Mouse (Mus musculus) myocyte (in vitro differentiated cells): ENCODE measurements at regions not wholly inside any gene's neighbourhood (a gene's known extent, or its start where the extent isn't known, plus 50 kb on each side); places are given as distances from the start of the nearest gene placed in this dataset.

Source experiments
- H3K27me3 ChIP-seq: one replicate; pipeline ENCODE4 v1.6.1; 2011; ENCODE audit not compliant: control insufficient read depth, insufficient read depth, insufficient read length
- H3K36me3 ChIP-seq: one replicate; pipeline ENCODE4 v1.6.1; 2011; ENCODE audit not compliant: control insufficient read depth, insufficient read depth
- H3K4me2 ChIP-seq: one replicate; pipeline ENCODE4 v1.6.1; 2011; ENCODE audit warnings: low read depth, control low read depth
- H3K4me3 ChIP-seq: one replicate; pipeline ENCODE4 v1.5.1; 2011; ENCODE audit warnings: mild to moderate bottlenecking, control low read depth, moderate library complexity
- H3K79me2 ChIP-seq: one replicate; pipeline ENCODE4 v1.6.1; 2011; ENCODE audit not compliant: control insufficient read depth, insufficient read depth
- H3ac ChIP-seq: one replicate; pipeline ENCODE4 v1.6.1; 2011; ENCODE audit not compliant: control insufficient read depth, insufficient read length
- CEBPB ChIP-seq: IDR thresholded peaks from 2 replicates; pipeline ENCODE4 v1.6.1; 2011; ENCODE audit warnings: mild to moderate bottlenecking, moderate library complexity; ENCODE audit not compliant: poor library complexity, insufficient read depth, severe bottlenecking
- E2F4 ChIP-seq: IDR thresholded peaks from one replicate; pipeline ENCODE4 v1.6.1; 2011; ENCODE audit warnings: mild to moderate bottlenecking, control low read depth, moderate library complexity; ENCODE audit not compliant: insufficient read depth
- MAX ChIP-seq: IDR thresholded peaks from one replicate; pipeline ENCODE4 v1.6.1; 2011; ENCODE audit warnings: low read depth, mild to moderate bottlenecking, control low read depth
- MYOD1 ChIP-seq, 3 experiments: IDR thresholded peaks; one replicate each; pipeline ENCODE4 v1.6.1; 2011; ENCODE audit warnings: control low read depth in 2 of 3, low read depth in 2 of 3, mild to moderate bottlenecking in 2 of 3, moderate library complexity in 1 of 3; ENCODE audit not compliant: insufficient read length in 2 of 3, control insufficient read depth in 1 of 3
- MYOG ChIP-seq, 3 experiments: IDR thresholded peaks; one replicate each; pipeline ENCODE4 v1.6.1; 2011; ENCODE audit warnings: control low read depth in 2 of 3, low read depth in 2 of 3, mild to moderate bottlenecking in 2 of 3; ENCODE audit not compliant: insufficient read length in 2 of 3, control insufficient read depth in 1 of 3, insufficient read depth in 1 of 3
- POLR2A ChIP-seq: IDR thresholded peaks from one replicate; pipeline ENCODE4 v1.6.1; 2011; ENCODE audit warnings: low read depth, mild to moderate bottlenecking, control low read depth, moderate library complexity; ENCODE audit not compliant: insufficient read length
- POLR2AphosphoS2 ChIP-seq: IDR thresholded peaks from one replicate; pipeline ENCODE4 v1.6.1; 2011; ENCODE audit warnings: low read depth, control low read depth; ENCODE audit not compliant: insufficient read length
- REST ChIP-seq: IDR thresholded peaks from one replicate; pipeline ENCODE4 v1.6.1; 2011; ENCODE audit warnings: mild to moderate bottlenecking, control low read depth, moderate library complexity; ENCODE audit not compliant: insufficient read depth, insufficient read length
- SRF ChIP-seq: IDR thresholded peaks from one replicate; pipeline ENCODE4 v1.6.1; 2011; ENCODE audit warnings: low read depth; ENCODE audit not compliant: control insufficient read depth, insufficient read length
- TCF12 ChIP-seq: IDR thresholded peaks from one replicate; pipeline ENCODE4 v1.6.1; 2011; ENCODE audit warnings: mild to moderate bottlenecking, control low read depth; ENCODE audit not compliant: poor library complexity, insufficient read depth, severe bottlenecking
- TCF3 ChIP-seq: IDR thresholded peaks from one replicate; pipeline ENCODE4 v1.6.1; 2011; ENCODE audit warnings: low read depth, control low read depth; ENCODE audit not compliant: insufficient read length
- USF1 ChIP-seq: IDR thresholded peaks from one replicate; pipeline ENCODE4 v1.6.1; 2011; ENCODE audit warnings: low read depth, mild to moderate bottlenecking, control low read depth, moderate library complexity

DNA sequence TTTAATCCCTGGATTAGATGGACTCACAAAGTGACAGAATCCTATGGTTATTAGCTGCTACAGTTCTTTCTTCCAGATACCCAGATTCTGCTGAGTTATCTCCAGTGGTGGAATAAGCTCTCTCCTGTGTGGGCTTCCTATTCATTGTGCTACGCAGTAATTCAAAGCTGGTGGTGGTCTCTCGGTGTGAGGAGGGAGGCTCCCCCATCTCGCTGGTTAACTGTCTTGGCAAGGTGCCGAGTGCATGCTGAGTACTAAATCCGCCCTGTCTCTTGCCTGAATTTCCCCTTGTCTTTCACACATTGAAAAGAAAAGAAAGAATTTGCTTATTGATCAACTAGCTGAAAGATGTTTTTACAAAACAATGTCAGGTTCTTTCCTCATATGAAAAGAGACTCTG, 82.6 kb upstream of the Jun start:
- H3ac ChIP-seq, result no peak overlapping the region
- TF ChIP-seq MYOD1 (IDR thresholded peaks at IDR 0.05; ENCODE audit: control insufficient read depth in 1 of 3, insufficient read length in 2 of 3, low read depth in 2 of 3) (no peak), TCF12 (no peak), USF1 (no peak), POLR2AphosphoS2 (no peak), CEBPB (no peak), POLR2A (no peak), SRF (no peak)
- H3K79me2 ChIP-seq, result no peaks in the 10 kb centered on the region

DNA sequence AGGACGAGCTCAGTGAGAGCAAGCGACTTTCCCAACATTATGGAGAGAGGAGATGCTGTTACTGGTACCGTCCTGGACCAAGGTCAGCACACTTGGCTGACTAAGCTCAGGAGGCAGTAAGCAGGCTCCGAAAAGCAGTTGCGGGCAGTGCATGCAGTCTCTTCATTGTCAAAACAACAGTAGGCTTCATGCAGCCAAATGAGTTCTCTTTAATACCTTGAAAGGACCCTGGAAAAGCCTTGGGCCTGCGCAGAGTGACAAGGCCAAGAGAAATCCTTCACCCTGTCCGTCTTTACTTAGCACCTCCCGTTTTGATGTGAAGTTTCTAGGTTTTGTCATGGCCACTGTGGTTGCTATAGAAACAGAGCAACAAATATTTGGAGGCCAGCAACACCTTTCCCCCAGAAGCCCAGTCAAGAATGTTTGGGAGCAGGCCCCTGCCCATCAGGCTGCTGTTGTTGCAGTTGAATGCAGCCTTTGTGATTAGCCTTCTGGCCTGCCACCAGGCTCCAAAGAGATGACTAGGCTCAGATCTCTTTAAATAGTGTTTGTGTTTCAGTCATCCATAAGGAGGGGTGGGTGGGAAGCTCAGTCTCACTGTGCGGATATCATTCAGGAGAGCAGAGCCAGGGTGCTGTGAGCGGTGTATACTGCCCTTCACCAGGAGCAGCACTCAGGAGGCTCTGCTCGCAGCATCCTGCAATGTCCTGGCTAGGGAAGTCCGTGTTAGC, 85.6 kb upstream of the Jun start:
- TF ChIP-seq REST (no peak), TCF3 (no peak), MYOG (IDR thresholded peaks at IDR 0.05; ENCODE audit: control insufficient read depth in 1 of 3, insufficient read depth in 1 of 3, insufficient read length in 2 of 3, low read depth in 2 of 3) (no peak), CEBPB (no peak), USF1 (no peak), TCF12 (no peak)
- no peak overlapping the region for H3ac ChIP-seq
- H3K4me2 ChIP-seq, result no peak overlapping the region

More for the DNA sequence above, 82.6 kb upstream of the Jun start:
- Histone ChIP-seq H3K27me3 (no peaks in the 10 kb centered on the region), H3K4me3 (no peak overlapping the region), H3K36me3 (no peaks in the 10 kb centered on the region), H3K4me2 (no peak overlapping the region)

DNA sequence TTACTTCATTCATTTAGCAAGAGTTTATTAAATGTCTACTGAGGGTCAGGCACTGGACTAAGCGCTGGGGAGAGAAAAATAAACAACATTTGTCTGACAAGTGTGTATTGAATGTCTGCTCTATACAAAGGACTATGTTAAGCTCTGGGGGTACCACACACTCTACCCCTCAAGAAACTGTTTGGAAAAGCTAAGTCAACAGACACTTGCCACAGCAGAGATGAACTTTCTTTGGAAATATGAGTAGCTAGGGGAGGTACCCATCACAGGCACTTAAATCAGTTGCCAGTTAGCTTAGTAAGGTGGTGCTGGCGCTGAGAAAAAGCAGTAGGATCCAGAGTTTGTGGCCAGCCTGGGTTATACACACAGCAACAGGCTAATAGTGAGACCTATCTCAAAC, 86.7 kb upstream of the Jun start:
- H3K36me3 ChIP-seq, result no peaks in the 10 kb centered on the region
- H3K79me2 ChIP-seq, result no peaks in the 10 kb centered on the region
- no peak overlapping the region for H3K4me2 ChIP-seq
- TF ChIP-seq POLR2A (no peak), CEBPB (no peak), USF1 (no peak), POLR2AphosphoS2 (no peak), TCF3 (no peak), TCF12 (no peak), E2F4 (no peak), MYOG (IDR thresholded peaks at IDR 0.05; ENCODE audit: control insufficient read depth in 1 of 3, insufficient read depth in 1 of 3, insufficient read length in 2 of 3, low read depth in 2 of 3) (no peak), SRF (no peak)
- H3K27me3 ChIP-seq, result no peaks in the 10 kb centered on the region
- no peak overlapping the region for H3ac ChIP-seq
- no peak overlapping the region for H3K4me3 ChIP-seq

More for the DNA sequence above, 85.6 kb upstream of the Jun start:
- Histone ChIP-seq H3K27me3 (no peaks in the 10 kb centered on the region), H3K79me2 (no peaks in the 10 kb centered on the region), H3K4me3 (no peak overlapping the region), H3K36me3 (no peaks in the 10 kb centered on the region)

DNA sequence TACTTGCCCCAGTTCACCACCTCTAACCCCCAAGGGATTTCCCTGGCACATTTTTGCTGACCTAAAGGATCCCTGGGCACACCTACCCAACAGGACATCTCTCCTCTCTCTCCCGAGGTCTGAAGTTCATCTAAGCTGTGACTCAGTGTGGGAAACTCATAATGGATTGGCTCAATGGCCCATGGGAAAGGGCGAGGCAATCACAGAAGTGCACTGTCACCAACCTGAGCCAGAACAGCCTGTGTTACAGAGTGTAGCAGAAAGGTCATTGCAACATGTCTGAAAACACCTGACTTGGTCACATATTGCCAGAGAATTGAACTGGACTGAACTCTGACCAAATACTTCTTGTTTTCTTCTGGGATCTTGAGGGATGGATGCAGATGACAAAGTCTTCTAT, 89.2 kb upstream of the Jun start:
- Histone ChIP-seq H3K4me3 (no peak overlapping the region), H3K36me3 (no peaks in the 10 kb centered on the region), H3K27me3 (no peaks in the 10 kb centered on the region), H3K4me2 (no peak overlapping the region), H3ac (no peak overlapping the region), H3K79me2 (no peaks in the 10 kb centered on the region)
- TF ChIP-seq MYOG (IDR thresholded peaks at IDR 0.05; ENCODE audit: control insufficient read depth in 1 of 3, insufficient read depth in 1 of 3, insufficient read length in 2 of 3, low read depth in 2 of 3), result no peak
- TF ChIP-seq CEBPB, result no peak
- no peak for TF ChIP-seq POLR2AphosphoS2
- TF ChIP-seq MAX, result no peak
- no peak for TF ChIP-seq E2F4
- TF ChIP-seq TCF3, result no peak
- no peak for TF ChIP-seq SRF

DNA sequence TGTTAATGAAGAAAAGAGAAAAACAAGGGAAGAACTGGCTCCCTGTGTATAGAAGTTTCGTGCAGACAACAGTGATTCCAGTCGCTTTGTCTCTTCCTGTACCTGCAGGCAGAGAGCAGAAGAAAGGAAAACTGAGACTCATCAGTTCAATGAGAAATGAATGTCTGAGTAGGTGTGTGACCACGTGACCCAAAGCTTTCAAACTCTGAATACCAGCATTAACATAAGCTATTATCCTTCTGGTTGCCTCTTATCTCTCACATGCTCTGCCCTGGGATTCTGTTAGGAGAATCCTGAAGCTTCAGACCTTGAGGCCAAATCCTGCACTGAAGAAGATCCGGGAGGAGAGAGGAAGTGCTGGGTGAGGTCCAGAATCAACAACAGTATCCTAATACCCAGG, 91.1 kb upstream of the Jun start:
- H3K27me3 ChIP-seq, result no peaks in the 10 kb centered on the region
- H3K4me2 ChIP-seq, result no peak overlapping the region
- H3K36me3 ChIP-seq, result no peaks in the 10 kb centered on the region
- H3K79me2 ChIP-seq, result no peaks in the 10 kb centered on the region
- H3ac ChIP-seq, result no peak overlapping the region
- no peak overlapping the region for H3K4me3 ChIP-seq
- TF ChIP-seq TCF3, result no peak
- TF ChIP-seq MYOD1 (IDR thresholded peaks at IDR 0.05; ENCODE audit: control insufficient read depth in 1 of 3, insufficient read length in 2 of 3, low read depth in 2 of 3), result no peak
- no peak for TF ChIP-seq SRF
- TF ChIP-seq USF1, result no peak
- no peak for TF ChIP-seq MYOG (IDR thresholded peaks at IDR 0.05; ENCODE audit: control insufficient read depth in 1 of 3, insufficient read depth in 1 of 3, insufficient read length in 2 of 3, low read depth in 2 of 3)
- TF ChIP-seq REST, result no peak
- no peak for TF ChIP-seq E2F4
- TF ChIP-seq CEBPB, result no peak
- no peak for TF ChIP-seq MAX
- TF ChIP-seq POLR2A, result no peak
- TF ChIP-seq TCF12, result no peak
- TF ChIP-seq POLR2AphosphoS2, result no peak
